ENCODE assay signal across 21 mouse cellular contexts in genomic region chr11:102024875-102025274, GRCm38 (mm10). TPM values are rescaled to one million over a fixed set of nuclear protein-coding genes. Genes with fewer than 3 reads are reported as not detected.
A peak's percentile ranks its signal among the peaks of the same experiment; 100 is the strongest.
DNase-seq lines count a peak whose midpoint lies in the region; ATAC-seq and TF ChIP-seq lines count a peak whose summit lies in the region.
"Had no signal": no experiment of that assay in that cellular context is flagged by ENCODE, and none has a peak within 500 bp of the region (broad histone marks: within the 10 kb centered on the region; RNA-seq: fewer than 3 reads in every experiment).

No protein-coding gene starts in this region.

- ATAC-seq in forebrain, embryonic 15.5 days (replicated peaks): no peak
- ATAC-seq in hindbrain, embryonic 16.5 days: no peak
- no peak for ATAC-seq in megakaryocyte-erythroid progenitor cell, adult 5-6 weeks (replicated peaks; ENCODE audit: low FRiP score, low TSS enrichment, poor library complexity, severe bottlenecking)

- TF ChIP-seq POLR2A in myocyte (IDR thresholded peaks at IDR 0.05; ENCODE audit: insufficient read length, low read depth): no peak

- 86% methylated on average over 4 of the region's 4 CpGs for WGBS in forebrain, embryonic 10.5 days
- WGBS in forebrain, embryonic 15.5 days: 85% methylated on average over 4 of the region's 4 CpGs
- WGBS in embryonic facial prominence, embryonic 10.5 days: 78% methylated on average over 4 of the region's 4 CpGs
- 82% methylated on average over 4 of the region's 4 CpGs for WGBS in hindbrain, embryonic 16.5 days

- H3K4me1 ChIP-seq in forebrain, embryonic 10.5 days: peaks cover 41% of the 10 kb centered on the region
- H3K4me1 ChIP-seq in forebrain, embryonic 15.5 days: peaks cover 38% of the 10 kb centered on the region
- peaks cover 34% of the 10 kb centered on the region for H3K4me1 ChIP-seq in embryonic facial prominence, embryonic 10.5 days
- peaks cover 27% of the 10 kb centered on the region for H3K4me1 ChIP-seq in hindbrain, embryonic 16.5 days (ENCODE audit: control insufficient read depth, insufficient read depth, low read depth, low read length)

- no peak overlapping the region for H3K9ac ChIP-seq in forebrain, embryonic 15.5 days (replicated peaks)
- no peak overlapping the region; the same call in 1 of the 2 replicates for H3K9ac ChIP-seq in hindbrain, embryonic 16.5 days (ENCODE audit: low read depth, low read length)
- H3K9ac ChIP-seq: lung, embryonic 15.5 days had no signal

- peak overlapping the region; percentile 76; the same call in 1 of the 2 replicates for H3K4me3 ChIP-seq in forebrain, embryonic 10.5 days
- H3K4me3 ChIP-seq in forebrain, embryonic 15.5 days: no peak overlapping the region
- H3K4me3 ChIP-seq in embryonic facial prominence, embryonic 10.5 days: peak overlapping the region; percentile 76; the same call in 1 of the 2 replicates
- H3K4me3 ChIP-seq in hindbrain, embryonic 16.5 days (ENCODE audit: low read length): no peak overlapping the region; the same call in 1 of the 2 replicates
- no peak overlapping the region for H3K4me3 ChIP-seq in myocyte
- H3K4me3 ChIP-seq: lung, embryonic 15.5 days had no signal

- no peak for DNase-seq in forebrain, embryonic 10.5 days (ENCODE audit: extremely low spot score, low spot score)
- no peak for DNase-seq in embryonic facial prominence, embryonic 10.5 days (ENCODE audit: low spot score)
- DNase-seq in lung, postnatal 25 days (ENCODE audit: low spot score): no peak
- DNase-seq in urinary bladder, postnatal 36 days (ENCODE audit: low spot score in 2 of 2): no peak
- DNase-seq: adrenal gland, postnatal 14 days had no signal

- H3K79me2 ChIP-seq in myocyte (ENCODE audit: control insufficient read depth, insufficient read depth): no peaks in the 10 kb centered on the region

- H3K9me3 ChIP-seq in forebrain, embryonic 10.5 days: no peaks in the 10 kb centered on the region
- H3K9me3 ChIP-seq in forebrain, embryonic 15.5 days: no peaks in the 10 kb centered on the region
- no peaks in the 10 kb centered on the region for H3K9me3 ChIP-seq in embryonic facial prominence, embryonic 10.5 days
- no peaks in the 10 kb centered on the region for H3K9me3 ChIP-seq in hindbrain, embryonic 16.5 days (ENCODE audit: control insufficient read depth, low read length)
- H3K9me3 ChIP-seq: lung, embryonic 15.5 days had no signal

- H3K27ac ChIP-seq in forebrain, embryonic 10.5 days: peak overlapping the region; percentile 90; the same call in 1 of the 2 replicates
- no peak overlapping the region for H3K27ac ChIP-seq in forebrain, embryonic 15.5 days (replicated peaks)
- H3K27ac ChIP-seq in embryonic facial prominence, embryonic 10.5 days (replicated peaks): no peak overlapping the region
- H3K27ac ChIP-seq in hindbrain, embryonic 16.5 days (ENCODE audit: low read depth, low read length): no peak overlapping the region; the same call in 1 of the 2 replicates
- H3K27ac ChIP-seq: lung, embryonic 15.5 days; stomach, postnatal 0 days had no signal

- H3K36me3 ChIP-seq in forebrain, embryonic 10.5 days (replicated peaks): peaks cover 36% of the 10 kb centered on the region
- peaks cover 7% of the 10 kb centered on the region for H3K36me3 ChIP-seq in forebrain, embryonic 15.5 days
- H3K36me3 ChIP-seq in embryonic facial prominence, embryonic 10.5 days (replicated peaks): peaks cover 28% of the 10 kb centered on the region
- H3K36me3 ChIP-seq in hindbrain, embryonic 16.5 days (ENCODE audit: control insufficient read depth, insufficient read depth, low read length): no peaks in the 10 kb centered on the region
- no peaks in the 10 kb centered on the region for H3K36me3 ChIP-seq in myocyte (ENCODE audit: control insufficient read depth, insufficient read depth)
- H3K36me3 ChIP-seq: lung, embryonic 15.5 days had no signal

- peaks cover 39% of the 10 kb centered on the region for H3K27me3 ChIP-seq in forebrain, embryonic 10.5 days (ENCODE audit: poor library complexity, severe bottlenecking)
- H3K27me3 ChIP-seq in forebrain, embryonic 15.5 days: no peaks in the 10 kb centered on the region
- H3K27me3 ChIP-seq in embryonic facial prominence, embryonic 10.5 days (replicated peaks; ENCODE audit: low read depth, poor library complexity, severe bottlenecking): peaks cover 48% of the 10 kb centered on the region
- H3K27me3 ChIP-seq in hindbrain, embryonic 16.5 days (replicated peaks; ENCODE audit: control insufficient read depth, insufficient read depth, low read length): no peaks in the 10 kb centered on the region
- peaks cover 6% of the 10 kb centered on the region for H3K27me3 ChIP-seq in myocyte (ENCODE audit: control insufficient read depth, insufficient read depth, insufficient read length)

- no peak overlapping the region for H3ac ChIP-seq in myocyte (ENCODE audit: control insufficient read depth, insufficient read length)

- no peak overlapping the region for H3K4me2 ChIP-seq in forebrain, embryonic 15.5 days (replicated peaks)
- H3K4me2 ChIP-seq in hindbrain, embryonic 16.5 days (ENCODE audit: low read length): peak overlapping the region; percentile 76
- H3K4me2 ChIP-seq in myocyte (ENCODE audit: low read depth): peak overlapping the region; percentile 2
- H3K4me2 ChIP-seq: heart, embryonic 11.5 days; lung, embryonic 15.5 days had no signal

TF ChIP-seq in myocyte, 11 proteins besides CTCF, POLR2A, EP300 and RAD21:
- no peak for TF ChIP-seq TCF3 (IDR thresholded peaks at IDR 0.05; ENCODE audit: insufficient read length, low read depth)
- no peak for TF ChIP-seq MAX (IDR thresholded peaks at IDR 0.05; ENCODE audit: low read depth)
- TF ChIP-seq TCF12 (IDR thresholded peaks at IDR 0.05; ENCODE audit: insufficient read depth, poor library complexity, severe bottlenecking): no peak
- TF ChIP-seq CEBPB (IDR thresholded peaks at IDR 0.05; ENCODE audit: insufficient read depth, poor library complexity, severe bottlenecking): no peak
- TF ChIP-seq MYOG (IDR thresholded peaks at IDR 0.05; ENCODE audit: control insufficient read depth in 1 of 3, insufficient read depth in 1 of 3, insufficient read length in 2 of 3, low read depth in 2 of 3): no peak
- TF ChIP-seq SRF (IDR thresholded peaks at IDR 0.05; ENCODE audit: control insufficient read depth, insufficient read length, low read depth): no peak
- TF ChIP-seq POLR2AphosphoS2 (IDR thresholded peaks at IDR 0.05; ENCODE audit: insufficient read length, low read depth): no peak

RNA-seq across cellular contexts. Expression of gene Mpp3, which starts 3.4 kb away (rescaled TPM):
- 13.5 and 16.1 TPM in 2 replicates for polyA plus RNA-seq in forebrain, embryonic 10.5 days (2016; fragmentation: Nextera tagmentation; extraction: Ambion mirVana)
- 46.2 and 48.5 TPM in 2 replicates for polyA plus RNA-seq in forebrain, embryonic 15.5 days (2015; fragmentation: Nextera tagmentation; extraction: Ambion mirVana)
- 8.2 and 10.3 TPM in 2 replicates for polyA plus RNA-seq in embryonic facial prominence, embryonic 10.5 days (2016; fragmentation: Nextera tagmentation; extraction: Ambion mirVana)
- 59.3 and 62.7 TPM in 2 replicates for polyA plus RNA-seq in hindbrain, embryonic 16.5 days (2015; fragmentation: Nextera tagmentation; extraction: Ambion mirVana)
- polyA plus RNA-seq in myocyte (2012; fragmentation: generic; extraction: Trizol): 2.1 TPM
- not detected in 2 replicates for total RNA-seq in megakaryocyte-erythroid progenitor cell, adult 5-6 weeks (2014; fragmentation: Nextera tagmentation)
- total RNA-seq in megakaryocyte-erythroid progenitor cell, adult 5-6 weeks (2017): not detected in 2 replicates
- total RNA-seq: common myeloid progenitor, adult 5-6 weeks; monocyte, adult 5-6 weeks had no signal

RNA-seq across cellular contexts. Expression of gene Cd300lg, which starts 16.4 kb away (rescaled TPM):
- polyA plus RNA-seq in forebrain, embryonic 10.5 days (2016; fragmentation: Nextera tagmentation; extraction: Ambion mirVana): 0.14 and 0.23 TPM in 2 replicates
- 0.11 and 0.34 TPM in 2 replicates for polyA plus RNA-seq in forebrain, embryonic 15.5 days (2015; fragmentation: Nextera tagmentation; extraction: Ambion mirVana)
- polyA plus RNA-seq in embryonic facial prominence, embryonic 10.5 days (2016; fragmentation: Nextera tagmentation; extraction: Ambion mirVana): 0.28 and 0.51 TPM in 2 replicates
- 0.40 and 0.54 TPM in 2 replicates for polyA plus RNA-seq in hindbrain, embryonic 16.5 days (2015; fragmentation: Nextera tagmentation; extraction: Ambion mirVana)
- not detected for polyA plus RNA-seq in myocyte (2012; fragmentation: generic; extraction: Trizol)
- total RNA-seq in megakaryocyte-erythroid progenitor cell, adult 5-6 weeks (2014; fragmentation: Nextera tagmentation): not detected in 2 replicates
- total RNA-seq in megakaryocyte-erythroid progenitor cell, adult 5-6 weeks (2017): 1.8 TPM in 1 of 2 replicates, not detected in the other
- total RNA-seq: hematopoietic stem cell, adult 5-6 weeks had no signal

RNA-seq across cellular contexts. Expression of gene Dusp3, which starts 38.1 kb away (rescaled TPM):
- 12.1 and 12.6 TPM in 2 replicates for polyA plus RNA-seq in forebrain, embryonic 10.5 days (2016; fragmentation: Nextera tagmentation; extraction: Ambion mirVana)
- 11.0 and 13.0 TPM in 2 replicates for polyA plus RNA-seq in forebrain, embryonic 15.5 days (2015; fragmentation: Nextera tagmentation; extraction: Ambion mirVana)
- 11.0 and 11.7 TPM in 2 replicates for polyA plus RNA-seq in embryonic facial prominence, embryonic 10.5 days (2016; fragmentation: Nextera tagmentation; extraction: Ambion mirVana)
- polyA plus RNA-seq in hindbrain, embryonic 16.5 days (2015; fragmentation: Nextera tagmentation; extraction: Ambion mirVana): 32.1 and 33.4 TPM in 2 replicates
- 81.1 TPM for polyA plus RNA-seq in myocyte (2012; fragmentation: generic; extraction: Trizol)
- total RNA-seq in megakaryocyte-erythroid progenitor cell, adult 5-6 weeks (2014; fragmentation: Nextera tagmentation): 0.28 and 0.96 TPM in 2 replicates
- 0.70 and 1.3 TPM in 2 replicates for total RNA-seq in megakaryocyte-erythroid progenitor cell, adult 5-6 weeks (2017)

RNA-seq across cellular contexts. Expression of gene Cfap97d1, which starts 40.8 kb away (rescaled TPM):
- not detected in 2 replicates for polyA plus RNA-seq in forebrain, embryonic 10.5 days (2016; fragmentation: Nextera tagmentation; extraction: Ambion mirVana)
- not detected in 2 replicates for polyA plus RNA-seq in forebrain, embryonic 15.5 days (2015; fragmentation: Nextera tagmentation; extraction: Ambion mirVana)
- polyA plus RNA-seq in embryonic facial prominence, embryonic 10.5 days (2016; fragmentation: Nextera tagmentation; extraction: Ambion mirVana): not detected in 2 replicates
- polyA plus RNA-seq in hindbrain, embryonic 16.5 days (2015; fragmentation: Nextera tagmentation; extraction: Ambion mirVana): not detected in 2 replicates
- polyA plus RNA-seq in myocyte (2012; fragmentation: generic; extraction: Trizol): not detected
- total RNA-seq in megakaryocyte-erythroid progenitor cell, adult 5-6 weeks (2014; fragmentation: Nextera tagmentation): not detected in 2 replicates
- total RNA-seq in megakaryocyte-erythroid progenitor cell, adult 5-6 weeks (2017): not detected in 2 replicates
- total RNA-seq: adrenal gland, postnatal 14 days; common myeloid progenitor, adult 5-6 weeks; gastrocnemius, adult 8-10 months; hematopoietic stem cell, adult 5-6 weeks; layer of hippocampus, postnatal 10 days; liver, adult 2 months had no signal
- polyA plus RNA-seq: heart, embryonic 11.5 days; kidney, embryonic 14.5 days; liver, adult 2 months; lung, embryonic 15.5 days; small intestine, adult 2 months; stomach, postnatal 0 days; urinary bladder, adult 2 months had no signal

RNA-seq across cellular contexts. Expression of gene Sost, which starts 58.1 kb away (rescaled TPM):
- not detected in 2 replicates for polyA plus RNA-seq in forebrain, embryonic 10.5 days (2016; fragmentation: Nextera tagmentation; extraction: Ambion mirVana)
- polyA plus RNA-seq in forebrain, embryonic 15.5 days (2015; fragmentation: Nextera tagmentation; extraction: Ambion mirVana): not detected in 2 replicates
- polyA plus RNA-seq in embryonic facial prominence, embryonic 10.5 days (2016; fragmentation: Nextera tagmentation; extraction: Ambion mirVana): 0.20 and 0.30 TPM in 2 replicates
- 0.10 and 0.12 TPM in 2 replicates for polyA plus RNA-seq in hindbrain, embryonic 16.5 days (2015; fragmentation: Nextera tagmentation; extraction: Ambion mirVana)
- polyA plus RNA-seq in myocyte (2012; fragmentation: generic; extraction: Trizol): 0.25 TPM
- total RNA-seq in megakaryocyte-erythroid progenitor cell, adult 5-6 weeks (2014; fragmentation: Nextera tagmentation): not detected in 2 replicates
- total RNA-seq in megakaryocyte-erythroid progenitor cell, adult 5-6 weeks (2017): not detected in 2 replicates
- total RNA-seq: adrenal gland, postnatal 14 days; common myeloid progenitor, adult 5-6 weeks; gastrocnemius, adult 8-10 months; hematopoietic stem cell, adult 5-6 weeks; liver, adult 2 months; monocyte, adult 5-6 weeks had no signal
- polyA plus RNA-seq: small intestine, adult 2 months had no signal

Comparison
In these comparisons a context has a peak if more than half of its experiments do, and no peak if none do; other contexts are left out.
1. H3K4me3 ChIP-seq: peak in forebrain, embryonic 10.5 days (single experiment) and embryonic facial prominence, embryonic 10.5 days (single experiment); none in forebrain, embryonic 15.5 days (single experiment), hindbrain, embryonic 16.5 days (single experiment) and myocyte (single experiment).